Mouse (Mus musculus): ENCODE measurements at regions not wholly inside any gene's neighbourhood (a gene's known extent, or its start where the extent isn't known, plus 50 kb on each side); places are given as distances from the start of the nearest gene placed in this dataset.

- DNase-seq (ENCODE audit: low spot score), result no peak
Observed at GRCm38 (mm10) chr9:67165486-67165885, 116.3 kb upstream of the Tpm1 start.

GRCm38 (mm10) chr9:67163746-67164145 is 114.5 kb upstream of the Tpm1 start:
- no peak for DNase-seq (ENCODE audit: low spot score)

GRCm38 (mm10) chr9:67160785-67161455 is 111.7 kb upstream of the Tpm1 start:
- DNase-seq (ENCODE audit: low spot score), result no peak

GRCm38 (mm10) chr9:67160350-67160749 is 111.1 kb upstream of the Tpm1 start:
- no peak for DNase-seq (ENCODE audit: low spot score)

GRCm38 (mm10) chr9:67156590-67157259 is 107.5 kb upstream of the Tpm1 start:
- peak; percentile 76 for DNase-seq (ENCODE audit: low spot score)

- DNase-seq (ENCODE audit: low spot score), result no peak
Observed at GRCm38 (mm10) chr9:67154062-67154461, 104.9 kb upstream of the Tpm1 start.

DNA sequence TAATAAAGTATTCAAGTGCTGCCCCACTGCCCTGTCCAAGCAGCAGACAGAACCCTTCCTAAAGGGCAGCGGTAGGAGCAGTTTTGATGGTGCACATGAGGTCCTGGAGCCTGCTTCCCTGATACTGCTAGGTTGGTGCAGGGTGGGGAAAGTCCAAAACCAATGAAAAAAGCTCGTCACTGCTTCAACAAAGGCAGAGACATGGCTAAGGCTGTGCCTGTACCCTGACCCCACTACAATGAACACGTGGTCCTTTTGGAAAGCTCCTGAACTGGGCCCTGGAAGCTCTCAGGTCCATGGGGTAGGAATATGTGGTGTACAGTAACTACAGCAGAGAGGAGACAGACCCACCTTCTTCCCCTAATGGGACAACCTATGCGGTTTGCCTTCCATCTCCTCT is 104.1 kb upstream of the Tpm1 start:
- no peak for DNase-seq (ENCODE audit: low spot score)

DNA sequence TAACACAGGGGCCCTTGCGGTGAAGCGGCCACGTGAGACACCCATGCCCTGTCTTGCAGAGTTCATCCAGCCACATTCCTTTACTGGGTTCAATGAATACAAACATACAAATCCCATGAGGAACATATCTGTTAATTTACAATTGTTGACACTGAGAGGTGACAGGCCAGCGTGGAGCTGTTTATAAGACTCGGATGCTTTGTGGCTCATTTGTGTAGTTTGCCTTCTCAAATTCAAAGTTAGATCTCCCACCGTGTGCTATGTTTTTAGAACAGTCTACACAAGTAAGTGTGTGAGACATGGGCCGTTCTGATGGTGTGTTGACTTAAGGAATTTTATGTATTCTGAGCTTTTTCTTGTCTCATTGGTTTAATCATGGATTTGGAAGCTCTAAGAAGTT is 98.5 kb upstream of the Tpm1 start:
- no peak for DNase-seq (ENCODE audit: low spot score)

GRCm38 (mm10) chr9:67145392-67145791 is 96.2 kb upstream of the Tpm1 start:
- no peak for DNase-seq (ENCODE audit: low spot score)

DNA sequence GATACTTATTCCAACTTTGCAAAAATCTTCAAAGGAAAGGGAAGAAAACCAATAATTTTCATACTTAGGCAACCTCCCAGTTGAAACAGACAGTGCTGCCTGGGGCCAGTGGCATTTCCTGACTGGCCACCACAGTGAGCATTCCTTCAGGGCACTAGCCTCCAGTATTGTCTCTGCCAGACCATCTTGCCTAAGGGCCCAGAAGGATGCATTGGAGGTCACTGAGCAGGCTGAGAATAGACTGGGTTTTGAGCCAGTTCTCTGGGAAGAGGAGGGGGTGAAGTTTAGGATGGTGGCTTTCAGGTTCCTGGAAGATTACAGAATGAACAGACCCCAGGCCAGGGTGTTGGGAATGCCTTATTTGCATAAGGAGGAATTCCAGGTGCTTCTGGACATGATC is 95.3 kb upstream of the Tpm1 start:
- DNase-seq (ENCODE audit: low spot score), result no peak

GRCm38 (mm10) chr9:67140319-67140887 is 91.2 kb upstream of the Tpm1 start:
- peak; percentile 27 for DNase-seq (ENCODE audit: low spot score)

GRCm38 (mm10) chr9:67137681-67138080 is 88.5 kb upstream of the Tpm1 start:
- no peak for DNase-seq (ENCODE audit: low spot score)

- DNase-seq (ENCODE audit: low spot score), result no peak
Observed at GRCm38 (mm10) chr9:67137141-67137540, 87.9 kb upstream of the Tpm1 start.

DNA sequence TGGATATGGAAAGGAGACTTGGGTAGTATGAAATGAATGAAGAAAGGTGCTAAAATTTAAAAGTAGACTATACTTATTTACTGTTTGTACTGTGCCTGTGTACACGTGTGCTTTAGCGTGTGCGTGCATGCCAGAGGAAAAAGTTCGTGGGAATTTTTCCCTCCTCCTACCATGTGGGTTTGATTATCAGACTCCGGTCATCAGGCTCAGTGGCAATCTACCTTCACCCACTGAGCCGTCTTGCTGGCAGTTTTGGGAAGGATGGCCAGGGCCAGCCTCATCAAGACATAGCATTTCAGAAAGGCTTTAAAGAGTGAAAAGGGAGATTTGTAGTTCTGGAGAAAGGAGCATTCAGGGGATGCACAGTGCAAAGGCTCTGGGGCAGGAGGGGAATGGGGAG is 87.0 kb upstream of the Tpm1 start:
- DNase-seq (ENCODE audit: low spot score), result no peak

- no peak for DNase-seq (ENCODE audit: low spot score)
Observed at GRCm38 (mm10) chr9:67134378-67134777, 85.2 kb upstream of the Tpm1 start.

DNA sequence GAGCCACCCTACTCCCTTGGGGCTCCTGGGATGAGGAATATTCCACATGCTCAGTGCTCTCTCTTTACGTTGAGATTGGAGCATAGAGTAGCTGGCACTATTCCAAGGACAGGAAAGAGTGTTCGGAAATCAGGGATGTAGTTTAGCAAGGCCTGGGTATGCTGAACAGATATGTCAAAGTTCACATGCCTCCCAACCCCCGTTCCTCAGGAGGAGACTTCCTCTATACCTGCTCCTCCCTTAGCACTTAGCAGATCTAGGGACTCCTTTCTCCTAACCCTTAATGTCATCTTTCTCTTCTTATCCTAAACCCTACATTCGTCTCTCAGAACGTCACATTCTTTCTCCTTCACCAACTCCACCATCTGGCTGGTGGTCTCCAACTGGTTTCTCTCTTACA is 83.2 kb upstream of the Tpm1 start:
- DNase-seq (ENCODE audit: low spot score), result no peak

- no peak for DNase-seq (ENCODE audit: low spot score)
Observed at GRCm38 (mm10) chr9:67130730-67131440, 81.7 kb upstream of the Tpm1 start.

DNA sequence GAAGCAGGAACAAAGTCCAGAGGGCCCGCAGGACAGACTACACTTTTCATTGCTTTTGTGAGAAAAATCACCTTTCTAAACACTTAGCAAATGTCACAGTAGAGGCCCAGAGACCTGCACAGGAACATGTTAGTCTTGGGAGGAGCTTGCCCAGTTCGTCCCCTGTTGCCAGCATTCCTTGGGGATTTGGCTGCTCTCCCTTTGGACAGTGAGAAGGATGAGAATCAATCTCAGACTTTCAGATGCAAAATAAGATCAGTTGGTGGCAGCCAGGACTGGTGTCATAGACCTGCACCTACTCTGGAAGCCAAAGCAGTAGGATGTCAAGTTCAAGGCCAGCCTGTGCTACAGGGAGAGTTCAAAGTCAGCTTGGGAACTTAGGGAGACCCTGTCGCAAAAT is 80.7 kb upstream of the Tpm1 start:
- DNase-seq (ENCODE audit: low spot score), result no peak

DNA sequence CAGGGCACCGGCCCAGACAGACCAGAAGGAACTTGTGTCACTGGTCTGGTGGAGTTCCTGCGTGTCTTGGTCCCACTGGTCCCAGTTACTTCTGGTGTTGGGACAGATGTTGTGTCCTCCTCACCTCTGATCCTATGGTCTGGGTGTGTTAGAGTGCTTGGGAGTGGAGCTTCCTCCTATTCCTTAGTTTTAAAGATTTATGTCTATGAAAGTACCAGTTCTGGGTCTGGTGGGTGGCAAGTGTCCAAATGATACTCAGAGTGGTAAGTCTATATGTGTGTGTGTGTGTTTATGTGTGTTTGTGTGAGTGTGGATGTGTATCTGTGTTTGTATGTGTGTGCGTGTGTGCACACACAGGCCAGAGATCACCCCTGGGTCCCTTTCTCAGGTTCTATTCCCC is 79.9 kb upstream of the Tpm1 start:
- DNase-seq (ENCODE audit: low spot score), result no peak

- no peak for DNase-seq (ENCODE audit: low spot score)
Observed at GRCm38 (mm10) chr9:67121691-67122090, 72.5 kb upstream of the Tpm1 start.

DNA sequence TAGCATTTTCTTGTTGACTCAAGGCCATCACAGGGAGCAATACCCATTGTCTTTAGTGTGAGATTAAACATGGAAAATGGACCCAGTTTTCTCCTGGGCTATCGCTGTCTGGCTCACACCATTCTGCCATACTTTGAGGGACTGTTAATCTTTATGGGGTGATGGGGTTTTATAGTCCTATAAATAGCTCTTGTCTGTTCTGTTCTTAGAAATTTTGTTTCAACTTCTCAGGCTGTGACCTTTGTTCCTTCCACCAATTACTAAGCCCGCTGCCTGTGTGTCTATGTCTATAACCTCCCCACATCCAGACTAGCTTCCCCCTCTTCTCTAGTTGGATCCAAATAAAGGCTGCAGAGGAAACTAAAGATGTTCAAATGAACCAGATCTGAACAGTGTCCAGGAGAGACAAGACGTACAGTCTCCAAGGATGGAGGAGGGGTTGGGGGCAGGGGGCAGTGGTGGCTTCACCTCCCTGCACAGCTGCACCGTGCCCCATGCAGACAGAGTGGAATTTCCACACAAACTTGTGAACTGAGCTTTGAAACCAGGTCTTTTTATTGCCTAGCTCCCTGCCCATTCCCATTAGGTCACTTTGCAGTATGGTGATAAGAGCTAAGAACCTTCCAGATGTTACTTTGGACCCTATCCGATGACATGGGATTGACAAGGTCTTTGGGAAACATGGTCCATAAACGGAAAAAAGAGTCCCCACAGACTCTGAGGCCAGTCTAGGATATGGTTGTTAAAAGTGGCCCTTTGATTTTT is 69.9 kb upstream of the Tpm1 start:
- no peak for DNase-seq (ENCODE audit: low spot score)

GRCm38 (mm10) chr9:67118429-67118828 is 69.2 kb upstream of the Tpm1 start:
- no peak for DNase-seq (ENCODE audit: low spot score)
